Mouse (Mus musculus): ENCODE results near the gene Tmem231.

DNA sequence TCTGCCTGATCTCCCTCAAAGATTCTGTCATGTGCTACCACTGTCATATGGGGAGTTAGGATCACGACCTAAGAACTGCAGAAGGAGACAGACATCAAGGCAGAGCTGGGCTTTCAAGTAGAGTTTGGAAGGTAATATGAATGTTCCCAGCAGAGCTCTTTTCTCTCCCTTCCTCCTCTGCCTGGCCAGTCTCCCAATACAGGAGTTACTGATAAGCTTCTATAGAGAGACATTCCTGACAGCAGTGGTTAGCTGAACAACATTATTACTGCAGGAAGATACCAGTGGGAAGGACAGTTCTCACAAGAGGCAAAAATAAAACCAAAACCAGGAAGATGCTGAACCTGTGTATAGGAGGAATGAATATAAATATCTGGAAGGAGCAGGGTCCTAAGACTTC lies 28.9 kb upstream of the Tmem231 start:
- TF ChIP-seq CTCF (conservative IDR thresholded peaks at IDR 0.05; ENCODE audit: low read length) = no peak
- TF ChIP-seq NANOG (IDR thresholded peaks at IDR 0.05; ENCODE audit: borderline replicate concordance, low read length) = no peak
- no peak for TF ChIP-seq POU5F1 (IDR thresholded peaks at IDR 0.05; ENCODE audit: borderline replicate concordance, low read length)

All from E14TG2a.4 (cell line).